Mouse (Mus musculus): Measurements from ENCODE around the gene Tapbp.
"Not testable (repeated sequence)": the region's sequence is repeated elsewhere in the genome, so short reads cannot be mapped to it uniquely, and the experiment has no call there.

The Tapbp gene

DNA sequence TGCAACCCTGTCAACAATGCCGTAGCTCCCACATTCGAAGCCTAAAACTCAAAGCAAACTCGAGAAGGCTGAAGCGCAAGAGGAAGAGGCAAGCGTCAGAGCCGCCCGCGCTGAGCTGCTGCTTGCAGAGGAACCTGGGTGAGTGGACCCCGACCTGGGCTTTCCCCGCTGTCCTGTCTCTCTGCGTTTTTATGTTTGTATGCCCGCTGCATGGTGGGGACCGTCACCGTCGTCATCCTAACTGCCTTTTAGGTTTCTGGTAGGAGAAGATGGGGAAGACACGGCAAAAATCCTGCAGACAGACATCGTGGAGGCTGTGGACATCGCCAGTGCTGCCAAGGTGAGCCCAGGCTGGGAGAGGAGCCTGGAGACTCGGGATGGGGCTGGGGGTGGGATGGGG lies 25.7 kb downstream of the Tapbp start:
- no peak for DNase-seq (ENCODE audit: low read depth, low spot score)

DNA sequence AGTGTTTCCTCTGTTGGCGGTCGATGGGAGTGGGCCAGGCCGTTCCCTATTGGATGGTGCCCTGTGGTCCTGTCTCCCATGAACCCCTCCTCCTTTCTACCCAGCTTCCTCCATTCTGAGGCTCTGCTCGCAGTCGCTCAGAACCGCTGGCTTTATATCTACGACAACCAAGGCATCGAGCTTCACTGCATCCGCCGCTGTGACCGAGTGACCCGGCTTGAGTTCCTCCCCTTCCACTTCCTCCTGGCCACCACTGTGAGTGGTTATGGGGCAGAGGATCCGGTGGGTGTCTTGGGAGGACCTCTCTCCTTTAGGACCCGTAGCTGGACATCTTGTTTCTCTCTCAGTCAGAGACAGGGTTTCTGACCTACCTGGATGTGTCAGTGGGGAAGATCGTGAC lies 27.8 kb downstream of the Tapbp start:
- no peak for DNase-seq (ENCODE audit: low read depth, low spot score)

DNA sequence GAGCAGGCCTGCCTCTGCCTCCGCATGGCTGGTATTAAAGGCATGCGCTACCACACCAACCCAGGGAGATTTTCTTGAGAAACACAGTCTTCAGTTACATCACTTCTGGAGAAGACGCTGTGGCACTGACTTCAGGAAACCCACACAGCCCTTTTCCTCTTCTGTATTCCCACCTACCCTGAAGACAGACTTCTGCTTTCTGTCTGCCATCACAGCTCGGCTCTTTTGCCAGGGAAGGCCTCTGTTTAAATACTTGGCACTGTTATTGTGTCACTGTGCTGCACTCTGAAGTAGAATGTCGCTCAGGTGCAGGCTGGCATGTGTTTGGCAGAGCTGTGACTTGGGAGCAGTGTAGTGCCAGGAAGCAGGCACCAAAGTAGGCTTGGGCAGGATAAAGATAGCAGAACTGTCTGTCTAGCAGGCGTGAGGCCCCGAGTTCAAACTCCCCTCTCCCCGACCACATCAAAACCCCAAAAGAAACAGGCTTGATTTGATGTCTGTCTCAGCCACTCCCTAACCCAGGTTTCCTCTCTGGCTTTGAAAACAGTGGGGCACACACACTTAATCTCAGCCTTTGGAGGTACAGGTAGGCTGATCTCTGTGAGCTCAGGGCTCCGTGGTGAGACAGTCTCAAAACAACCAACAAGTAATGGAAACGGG lies 31.9 kb downstream of the Tapbp start:
- no peak for DNase-seq (ENCODE audit: low read depth, low spot score)

DNA sequence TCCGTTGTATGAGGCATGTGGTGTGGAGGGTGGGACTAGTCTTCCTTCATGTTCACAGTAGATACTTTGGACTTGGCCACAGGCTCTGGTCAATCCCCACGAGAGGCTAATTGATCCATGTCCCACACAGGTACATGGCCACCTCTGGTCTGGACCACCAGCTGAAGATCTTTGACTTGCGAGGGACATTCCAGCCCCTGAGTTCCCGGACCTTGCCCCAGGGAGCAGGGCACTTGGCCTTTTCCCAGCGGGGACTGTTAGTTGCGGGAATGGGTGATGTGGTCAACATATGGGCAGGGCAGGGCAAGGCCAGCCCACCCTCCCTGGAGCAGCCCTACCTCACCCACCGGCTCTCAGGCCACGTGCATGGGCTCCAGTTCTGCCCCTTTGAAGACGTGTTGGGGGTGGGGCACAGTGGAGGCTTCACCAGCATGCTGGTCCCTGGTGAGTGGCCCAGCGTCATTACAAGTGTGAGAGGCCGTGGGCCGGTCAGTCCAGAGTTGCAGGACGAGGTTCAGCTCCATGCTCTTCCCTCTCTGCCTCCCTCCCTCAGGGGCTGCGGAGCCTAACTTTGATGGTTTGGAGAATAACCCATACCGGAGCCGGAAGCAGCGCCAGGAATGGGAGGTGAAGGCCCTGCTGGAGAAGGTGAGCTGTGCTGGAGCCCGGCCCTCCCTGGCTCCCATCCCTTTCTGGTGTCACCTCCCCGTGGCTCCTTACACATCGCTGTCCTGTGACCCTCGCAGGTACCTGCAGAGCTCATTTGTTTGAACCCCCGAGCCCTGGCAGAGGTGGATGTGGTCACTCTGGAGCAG lies 32.6 kb downstream of the Tapbp start:
- DNase-seq (ENCODE audit: low read depth, low spot score), result no peak

DNA sequence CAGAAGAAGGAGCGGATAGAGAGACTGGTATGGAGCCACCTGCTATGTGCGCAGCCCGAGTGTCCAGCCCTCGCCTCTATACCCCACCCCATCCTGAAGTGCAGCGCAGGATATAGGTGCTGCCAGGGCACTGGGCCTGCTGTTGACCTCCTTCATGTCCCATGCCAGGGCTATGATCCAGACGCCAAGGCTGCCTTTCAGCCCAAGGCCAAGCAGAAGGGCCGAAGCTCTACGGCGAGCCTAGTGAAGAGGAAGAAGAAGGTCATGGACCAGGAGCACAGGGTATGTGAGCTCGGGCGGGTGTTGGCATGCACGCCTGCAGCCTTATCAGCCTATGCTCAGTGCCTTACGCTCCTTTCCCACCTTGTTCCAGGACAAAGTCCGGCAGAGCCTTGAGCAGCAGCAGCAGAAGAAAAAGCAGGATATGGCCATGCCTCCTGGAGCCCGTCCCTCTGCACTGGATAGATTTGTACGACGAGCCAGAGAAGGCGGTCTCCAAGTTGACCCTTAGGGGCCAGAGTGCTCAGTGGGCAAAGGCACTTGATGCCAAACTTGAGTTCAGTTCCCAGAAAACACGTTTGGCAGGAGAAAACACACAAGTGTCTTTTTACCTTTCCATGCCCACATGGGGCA lies 33.3 kb downstream of the Tapbp start:
- DNase-seq (ENCODE audit: low read depth, low spot score), result no peak

DNA sequence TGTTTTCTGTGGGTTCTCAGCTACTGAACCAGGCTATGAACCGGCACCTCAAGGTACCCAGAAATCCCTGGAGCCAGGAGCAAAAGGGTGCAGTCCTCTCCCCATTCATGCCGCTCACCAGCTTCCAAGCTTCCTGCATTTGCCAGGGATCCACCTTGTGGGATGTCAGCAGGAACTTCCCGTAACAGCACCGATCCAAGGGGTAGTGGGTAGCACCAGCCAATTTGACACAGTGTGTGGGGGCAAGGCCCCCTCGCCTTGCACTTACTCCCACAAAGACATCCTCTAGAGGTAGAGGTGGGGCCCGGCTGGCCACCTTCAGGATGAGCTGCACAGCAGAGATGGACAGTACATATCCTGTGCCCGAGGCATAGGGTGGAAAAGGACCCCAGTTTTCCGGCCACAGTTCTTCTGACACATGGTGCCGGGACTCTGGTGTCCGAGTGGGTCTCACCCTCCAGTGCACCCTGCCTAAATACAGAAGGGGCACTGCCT lies 34.5 kb downstream of the Tapbp start:
- no peak for DNase-seq (ENCODE audit: low read depth, low spot score)

DNA sequence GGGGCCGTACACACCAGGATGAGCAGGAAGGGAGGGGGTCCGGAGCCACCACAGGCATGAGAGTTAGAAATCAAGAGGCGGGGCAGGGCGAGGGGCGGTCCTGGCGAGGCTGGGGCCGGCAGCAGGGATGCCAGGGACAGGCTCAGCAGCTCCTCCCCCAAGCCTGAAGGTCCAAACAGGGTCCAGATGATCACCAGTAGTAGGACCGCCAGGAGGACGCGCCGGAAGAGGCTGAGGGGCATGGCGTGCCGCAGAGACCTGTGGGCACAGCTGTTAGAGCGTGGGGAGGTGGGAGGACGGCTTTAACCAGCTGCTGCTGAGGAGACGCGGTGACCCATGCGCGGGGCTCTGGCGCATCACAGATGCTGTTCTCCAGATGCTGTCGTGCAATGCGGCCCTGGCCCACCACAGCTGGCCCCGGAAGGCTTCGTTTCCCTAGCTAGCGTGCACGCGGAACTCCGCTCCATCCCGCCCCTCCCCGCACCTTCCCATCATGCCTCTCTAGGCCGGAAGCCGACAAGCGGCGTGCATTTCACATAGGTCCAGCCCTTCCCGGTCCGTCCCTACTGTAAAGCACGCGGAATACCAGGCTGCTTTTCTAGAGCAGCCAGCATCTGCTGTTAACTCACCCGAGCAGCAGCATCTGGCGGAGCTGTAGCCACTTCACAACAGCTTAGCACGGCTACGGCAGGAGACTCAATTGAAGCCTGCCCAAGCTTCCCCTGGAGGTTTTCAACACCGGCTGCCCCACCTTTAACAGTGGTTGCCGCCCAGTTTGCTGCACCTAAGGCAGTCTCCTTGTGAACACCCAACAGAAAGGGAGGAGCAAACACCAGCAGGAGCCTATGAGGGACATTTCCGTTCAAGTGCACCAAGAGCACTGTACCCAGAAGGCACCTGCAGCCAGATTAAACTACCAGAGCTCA lies 35.6 kb downstream of the Tapbp start, which contains the start of gene B3galt4:
B3galt4 (minus strand) TSS at position 468 of the 926 bp plus-strand sequence.
- peak; percentile 97 for DNase-seq (ENCODE audit: low read depth, low spot score)

DNA sequence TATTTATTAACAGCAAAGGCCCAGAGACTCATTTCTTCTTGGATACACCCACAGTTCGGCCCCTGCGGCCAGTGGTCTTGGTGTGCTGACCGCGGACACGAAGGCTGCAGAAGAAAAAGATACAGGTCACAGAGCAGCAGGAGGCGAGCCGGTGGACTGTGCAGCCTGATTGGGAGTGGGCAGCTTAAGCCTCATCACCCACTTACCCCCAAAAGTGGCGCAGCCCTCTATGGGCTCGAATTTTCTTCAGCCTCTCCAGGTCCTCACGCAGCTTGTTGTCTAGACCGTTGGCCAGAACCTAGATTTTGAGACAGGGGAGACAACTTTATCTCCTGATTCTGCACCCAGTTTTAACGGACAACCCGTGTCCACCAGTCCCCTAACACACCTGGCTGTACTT lies 36.3 kb downstream of the Tapbp start:
- not testable (repeated sequence) for DNase-seq (ENCODE audit: low read depth, low spot score)

DNA sequence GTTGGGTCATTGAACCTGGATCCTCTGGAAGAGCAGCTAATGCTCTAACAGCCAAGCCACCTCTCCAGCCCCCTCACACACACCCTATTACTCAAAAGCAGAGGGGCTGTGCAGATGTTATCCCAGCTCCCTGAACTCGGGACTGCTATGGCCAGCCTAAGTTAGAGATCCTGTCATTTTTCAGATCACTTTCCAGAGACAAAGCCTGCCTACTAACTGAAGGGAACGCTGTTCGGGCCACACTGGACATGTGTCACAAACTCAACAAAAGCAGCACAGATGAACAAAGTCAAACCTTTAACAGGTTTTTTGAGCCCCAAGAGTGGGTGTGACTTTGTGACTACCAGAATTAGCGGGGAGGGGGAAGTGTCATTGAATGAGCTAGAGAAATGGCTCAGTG lies 37.2 kb downstream of the Tapbp start:
- no peak for DNase-seq (ENCODE audit: low read depth, low spot score)

DNA sequence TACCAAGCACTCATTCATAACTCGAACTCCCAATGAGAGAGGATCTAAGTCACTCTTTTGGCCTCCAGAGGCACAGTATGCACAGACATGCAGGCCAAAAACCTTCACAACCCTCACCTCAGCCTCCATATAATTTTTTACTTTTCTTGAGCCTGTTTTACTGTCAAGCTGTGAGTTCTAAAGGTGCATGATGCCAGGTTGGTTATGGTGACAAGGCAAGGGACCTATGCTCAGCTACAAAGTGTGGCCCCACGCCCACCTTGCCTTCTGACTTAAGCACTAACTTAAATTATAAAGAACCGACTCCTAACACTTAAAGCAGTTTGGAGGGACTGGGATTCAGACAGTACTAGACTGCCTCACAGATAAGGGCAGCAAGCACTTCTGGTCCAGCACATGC lies 37.6 kb downstream of the Tapbp start:
- no peak for DNase-seq (ENCODE audit: low read depth, low spot score)

DNA sequence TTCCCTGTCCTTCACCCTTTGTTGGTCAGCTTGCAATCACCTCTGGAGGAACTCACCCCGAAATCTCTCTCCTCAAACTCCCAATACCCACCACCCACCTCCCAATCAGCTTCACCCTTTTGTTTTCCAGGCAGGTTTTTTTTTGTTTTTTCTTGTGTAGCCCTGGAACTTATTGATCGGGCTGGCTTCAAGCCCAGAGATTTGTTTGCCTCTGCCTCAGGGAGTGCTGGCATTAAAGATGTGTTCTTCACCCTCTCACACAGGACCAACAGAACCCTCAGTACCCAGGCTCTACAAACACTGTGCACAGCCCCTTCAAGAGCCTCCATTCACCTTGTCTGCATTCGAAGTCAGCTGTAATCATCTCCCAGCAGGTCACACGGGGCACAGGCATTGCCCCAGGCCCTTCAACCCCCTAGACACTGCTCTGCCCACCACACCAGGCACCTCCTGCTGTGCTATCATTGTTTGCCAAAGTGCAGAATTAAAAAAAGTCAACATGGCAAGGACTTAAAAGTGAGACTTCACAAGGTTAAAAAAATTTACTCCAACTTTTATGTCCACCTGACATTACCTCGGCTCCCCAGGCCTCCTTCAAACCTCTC lies 38.4 kb downstream of the Tapbp start:
- DNase-seq (ENCODE audit: low read depth, low spot score), result no peak

DNA sequence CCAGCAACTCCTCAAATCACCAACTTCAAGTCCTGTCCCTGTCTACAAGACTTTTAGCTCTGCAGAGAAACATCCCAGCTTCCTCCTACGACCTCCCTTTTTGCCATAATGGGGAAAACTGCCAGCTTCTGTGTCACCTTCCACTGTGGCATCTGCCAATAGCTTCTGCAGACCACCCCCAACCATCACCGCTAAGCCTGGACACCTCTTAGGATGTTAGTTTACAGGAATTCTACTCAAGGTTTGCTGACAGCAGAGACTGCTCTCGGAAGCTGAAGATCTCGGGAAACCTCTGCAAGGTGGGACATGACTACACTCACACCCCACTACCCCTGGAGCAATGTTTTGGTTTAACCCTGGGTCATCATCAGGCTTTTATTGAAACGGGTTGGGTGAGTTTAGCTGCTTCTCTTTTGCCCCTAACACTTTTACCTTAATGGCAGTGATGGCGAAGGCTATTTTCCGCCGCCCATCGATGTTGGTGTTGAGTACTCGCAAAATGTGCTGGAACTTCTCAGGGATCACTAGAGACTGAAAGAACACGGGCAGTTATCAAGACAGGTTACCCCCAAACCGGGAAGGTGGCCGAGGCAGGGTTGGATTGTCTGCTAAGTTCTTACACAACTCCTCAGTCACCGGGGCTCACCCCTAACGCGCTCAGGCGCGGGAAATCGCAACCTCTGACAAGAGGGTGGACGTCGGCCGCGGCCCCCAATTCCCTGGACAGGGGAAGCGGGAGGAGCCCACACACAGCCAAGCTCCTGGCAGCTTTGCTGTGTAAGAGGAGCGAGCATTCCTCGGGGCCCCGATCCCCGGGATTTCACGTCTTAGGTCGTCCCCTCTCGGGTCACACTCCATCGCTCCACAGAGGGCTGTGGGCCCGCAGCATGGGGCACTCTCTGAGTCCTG lies 39.2 kb downstream of the Tapbp start:
- no peak for DNase-seq (ENCODE audit: low read depth, low spot score)

DNA sequence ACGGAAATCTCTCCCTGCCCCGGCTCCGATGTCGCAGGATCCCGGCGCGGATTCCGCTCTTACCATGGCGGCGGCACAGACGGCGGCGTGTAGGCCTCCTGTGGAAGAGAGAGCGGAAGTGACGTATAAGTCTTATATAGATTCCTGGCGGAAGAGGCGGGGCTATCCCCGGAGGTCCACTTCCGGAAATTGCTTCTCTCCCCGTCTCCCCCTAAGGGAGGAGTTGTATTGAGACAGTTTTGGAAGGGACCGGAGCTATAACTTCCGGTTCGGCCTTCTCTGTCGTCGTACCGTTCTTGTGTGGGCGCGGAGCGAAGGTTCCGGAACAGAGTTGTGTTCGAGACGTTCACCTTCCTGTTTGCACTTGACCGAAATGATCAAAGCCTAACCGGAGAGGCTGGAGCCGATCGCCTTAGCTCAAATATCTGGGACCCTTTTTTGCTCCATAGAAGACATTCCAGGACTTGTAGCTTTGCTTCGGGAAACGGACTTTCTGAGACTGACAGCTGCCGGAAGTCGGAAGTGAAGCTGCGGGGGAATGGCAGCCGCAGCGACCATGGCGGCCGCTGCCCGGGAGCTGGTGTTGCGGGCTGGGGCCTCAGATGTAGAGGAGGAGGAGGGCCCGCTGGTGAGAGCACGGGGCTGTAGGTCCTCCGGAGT lies 40.0 kb downstream of the Tapbp start, which contains the start of the genes Vps52 and Rps18:
Vps52 (plus strand) TSS at position 258 of the 660 bp plus-strand sequence.
Rps18 (minus strand) TSS at position 447 of the 660 bp plus-strand sequence.
- peak; percentile 99 for DNase-seq (ENCODE audit: low read depth, low spot score)

DNA sequence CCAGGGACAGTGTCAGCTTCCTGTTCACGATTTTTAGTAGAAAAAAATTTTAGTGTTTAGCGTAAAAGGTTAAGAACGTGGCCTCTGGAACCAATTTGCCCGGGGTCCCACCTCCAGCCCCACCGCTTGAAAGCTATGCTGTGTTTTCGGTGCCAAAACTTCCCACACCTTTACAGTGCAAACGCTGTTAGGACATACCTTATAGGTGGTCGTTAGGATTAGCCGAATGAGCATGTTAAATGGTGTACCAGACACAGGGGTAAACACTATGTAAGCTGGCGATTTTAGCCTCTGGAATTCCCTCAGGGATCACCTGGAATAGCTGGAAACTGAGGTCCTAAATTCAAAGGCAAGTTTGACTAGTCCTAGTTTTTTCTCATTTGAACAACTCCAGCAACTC lies 40.6 kb downstream of the Tapbp start:
- DNase-seq (ENCODE audit: low read depth, low spot score), result no peak

DNA sequence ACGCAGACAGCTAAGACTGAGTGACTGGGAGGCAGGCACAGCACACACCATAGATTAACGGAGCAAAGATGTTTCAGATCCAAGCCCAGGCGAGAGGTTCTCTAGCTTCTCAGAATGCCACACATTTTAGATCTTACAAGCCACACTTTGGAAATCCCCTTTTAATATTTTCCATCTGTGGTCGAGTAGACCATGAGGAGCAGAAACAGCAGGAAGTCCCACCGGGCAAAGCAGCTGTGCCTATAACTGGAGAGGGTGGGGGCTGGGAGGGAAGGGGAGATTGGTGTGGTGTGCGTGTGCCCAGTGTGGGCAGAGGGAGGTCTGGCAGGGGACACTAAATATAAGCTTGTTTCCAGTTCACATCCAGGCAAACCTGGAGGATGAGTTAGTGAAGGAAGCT lies 41.8 kb downstream of the Tapbp start:
- DNase-seq (ENCODE audit: low read depth, low spot score), result no peak

DNA sequence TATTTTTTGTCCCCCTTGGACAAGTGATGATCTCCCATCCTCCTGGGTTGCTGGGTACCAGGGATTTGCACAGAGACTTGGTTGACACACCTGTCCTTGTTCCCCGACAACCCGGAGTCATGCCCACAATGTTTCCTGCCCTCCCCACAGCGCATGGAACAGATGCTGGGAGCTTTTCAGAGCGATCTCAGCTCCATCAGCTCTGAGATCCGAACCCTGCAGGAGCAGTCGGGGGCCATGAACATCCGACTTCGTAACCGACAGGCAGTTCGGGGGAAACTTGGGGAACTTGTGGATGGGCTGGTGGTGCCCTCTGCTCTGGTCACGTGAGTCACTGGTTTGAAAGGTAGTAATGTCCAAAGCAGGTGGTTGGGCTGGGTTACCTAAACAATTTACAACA lies 42.8 kb downstream of the Tapbp start:
- DNase-seq (ENCODE audit: low read depth, low spot score), result no peak

DNA sequence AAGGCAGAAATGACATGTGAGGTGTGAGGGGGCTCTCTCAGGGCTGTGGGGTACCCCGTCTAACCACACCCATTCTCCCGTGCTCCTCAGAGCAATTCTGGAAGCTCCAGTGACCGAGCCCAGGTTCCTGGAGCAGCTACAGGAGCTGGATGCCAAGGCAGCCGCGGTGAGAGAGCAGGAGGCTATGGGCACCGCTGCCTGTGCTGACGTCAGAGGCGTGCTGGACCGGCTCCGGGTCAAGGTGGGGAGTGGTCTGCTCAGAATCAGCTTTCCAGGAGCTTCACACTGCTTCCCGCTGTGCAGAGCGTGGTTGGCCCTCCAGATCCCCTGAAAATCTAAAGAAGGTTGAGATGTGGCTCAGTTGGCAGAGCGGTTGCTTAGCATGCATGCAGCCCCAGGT lies 43.4 kb downstream of the Tapbp start:
- DNase-seq (ENCODE audit: low read depth, low spot score), result no peak

DNA sequence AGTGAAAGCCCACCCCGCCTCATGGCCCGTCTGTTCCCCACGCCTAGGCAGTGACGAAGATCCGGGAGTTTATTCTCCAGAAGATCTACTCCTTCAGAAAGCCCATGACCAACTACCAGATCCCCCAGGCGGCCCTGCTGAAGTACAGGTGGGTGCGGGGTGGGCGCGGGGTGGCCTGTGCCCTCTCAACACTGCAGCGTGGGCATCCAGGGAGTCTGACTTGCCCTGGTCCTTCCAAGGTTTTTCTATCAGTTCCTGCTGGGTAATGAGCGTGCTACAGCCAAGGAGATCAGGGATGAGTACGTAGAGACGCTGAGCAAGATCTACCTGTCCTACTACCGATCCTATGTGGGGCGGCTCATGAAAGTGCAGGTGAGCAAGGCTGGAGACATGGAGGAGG lies 44.2 kb downstream of the Tapbp start:
- no peak for DNase-seq (ENCODE audit: low read depth, low spot score)

DNA sequence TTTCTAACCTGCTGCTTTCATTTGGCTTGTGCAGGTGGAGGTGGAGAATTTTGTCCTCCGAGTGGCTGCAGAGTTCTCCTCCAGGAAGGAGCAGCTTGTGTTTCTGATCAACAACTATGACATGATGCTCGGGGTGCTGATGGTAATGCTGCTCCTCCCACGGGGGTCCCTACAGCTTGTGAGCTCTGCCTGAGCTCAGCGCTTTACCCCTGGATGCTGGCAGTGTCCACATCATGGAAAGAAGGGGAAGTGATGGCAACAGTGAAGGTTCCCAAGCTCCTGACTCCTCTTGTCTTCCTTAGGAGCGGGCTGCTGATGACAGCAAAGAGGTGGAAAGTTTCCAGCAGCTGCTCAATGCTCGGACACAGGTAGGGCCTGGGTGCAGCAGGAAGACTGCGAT lies 47.2 kb downstream of the Tapbp start:
- no peak for DNase-seq (ENCODE audit: low read depth, low spot score)

Data from R1 (cell line).